Mouse (Mus musculus): ENCODE measurements around the gene Dner. TPM values are rescaled to one million over a fixed set of nuclear protein-coding genes. Genes with fewer than 3 reads are reported as not detected.

Gene Dner
- polyA plus RNA-seq, 1 experiment from 2014 or later, result 301 TPM

- Histone ChIP-seq H3K4me2 (replicated peaks) (no peak overlapping the region), H3K4me1 (replicated peaks; ENCODE audit: control insufficient read depth, insufficient read depth, low read length) (no peaks in the 10 kb centered on the region), H3K27me3 (ENCODE audit: control insufficient read depth, insufficient read depth, low read length) (no peaks in the 10 kb centered on the region), H3K36me3 (replicated peaks; ENCODE audit: control insufficient read depth, insufficient read depth) (0 out of 2 replicates have a peak, but pooled peaks cover 18% of the 10 kb centered on the region), H3K27ac (no peak overlapping the region), H3K4me3 (replicated peaks; ENCODE audit: low read length) (no peak overlapping the region), H3K9me3 (ENCODE audit: control insufficient read depth, low read length) (no peaks in the 10 kb centered on the region), H3K9ac (no peak overlapping the region)
- ATAC-seq (ENCODE audit: low FRiP score) (no peak), DNase-seq (ENCODE audit: low spot score) (no peak)
- whole genome bisulfite sequencing, result 82% methylated on average over 8 of the region's 8 CpGs
These were observed 300.1 kb downstream of the Dner start for GRCm38 (mm10) chr1:84395928-84396327.

- no peak overlapping the region for H3K27ac ChIP-seq
- DNase-seq (ENCODE audit: low spot score), result no peak
- ATAC-seq (ENCODE audit: low FRiP score), result no peak
- no peaks in the 10 kb centered on the region for H3K27me3 ChIP-seq (ENCODE audit: control insufficient read depth, insufficient read depth, low read length)
- peaks cover 6% of the 10 kb centered on the region; the same call in 1 of the 2 replicates for H3K4me1 ChIP-seq (replicated peaks; ENCODE audit: control insufficient read depth, insufficient read depth, low read length)
- WGBS, result 90% methylated on average over 4 of the region's 4 CpGs
- no peaks in the 10 kb centered on the region for H3K9me3 ChIP-seq (ENCODE audit: control insufficient read depth, low read length)
- 0 out of 2 replicates have a peak, but pooled peaks cover 18% of the 10 kb centered on the region for H3K36me3 ChIP-seq (replicated peaks; ENCODE audit: control insufficient read depth, insufficient read depth)
- H3K4me3 ChIP-seq (replicated peaks; ENCODE audit: low read length), result no peak overlapping the region
- H3K4me2 ChIP-seq (replicated peaks), result no peak overlapping the region
- H3K9ac ChIP-seq, result no peak overlapping the region
These were observed 305.1 kb downstream of the Dner start for GRCm38 (mm10) chr1:84390961-84391360.

GRCm38 (mm10) chr1:84387616-84388015 is 308.4 kb downstream of the Dner start:
- H3K9me3 ChIP-seq (ENCODE audit: control insufficient read depth, low read length), result no peaks in the 10 kb centered on the region
- no peak overlapping the region for H3K4me2 ChIP-seq (replicated peaks)
- DNase-seq (ENCODE audit: low spot score) (peak; percentile 33), ATAC-seq (ENCODE audit: low FRiP score) (peak; percentile 37; the same call in 1 of the 2 replicates)
- H3K4me3 ChIP-seq (replicated peaks; ENCODE audit: low read length), result no peak overlapping the region
- peak overlapping the region; percentile 28; the same call in 1 of the 2 replicates for H3K27ac ChIP-seq
- 43% methylated on average over 4 of the region's 4 CpGs for WGBS
- H3K4me1 ChIP-seq (replicated peaks; ENCODE audit: control insufficient read depth, insufficient read depth, low read length), result peaks cover 11% of the 10 kb centered on the region; the same call in 1 of the 2 replicates
- no peak overlapping the region for H3K9ac ChIP-seq
- H3K36me3 ChIP-seq (replicated peaks; ENCODE audit: control insufficient read depth, insufficient read depth), result peaks cover 16% of the 10 kb centered on the region
- no peaks in the 10 kb centered on the region for H3K27me3 ChIP-seq (ENCODE audit: control insufficient read depth, insufficient read depth, low read length)

- H3K9me3 ChIP-seq (ENCODE audit: control insufficient read depth, low read length), result no peaks in the 10 kb centered on the region
- peaks cover 11% of the 10 kb centered on the region; the same call in 1 of the 2 replicates for H3K4me1 ChIP-seq (replicated peaks; ENCODE audit: control insufficient read depth, insufficient read depth, low read length)
- peak overlapping the region; percentile 44; the same call in 1 of the 2 replicates for H3K27ac ChIP-seq
- 74% methylated on average over 8 of the region's 8 CpGs for WGBS
- no peak overlapping the region for H3K9ac ChIP-seq
- no peaks in the 10 kb centered on the region for H3K27me3 ChIP-seq (ENCODE audit: control insufficient read depth, insufficient read depth, low read length)
- ATAC-seq (ENCODE audit: low FRiP score) (no peak), DNase-seq (ENCODE audit: low spot score) (no peak)
- peaks cover 18% of the 10 kb centered on the region for H3K36me3 ChIP-seq (replicated peaks; ENCODE audit: control insufficient read depth, insufficient read depth)
- H3K4me2 ChIP-seq (replicated peaks), result no peak overlapping the region
- no peak overlapping the region for H3K4me3 ChIP-seq (replicated peaks; ENCODE audit: low read length)
These were observed 309.4 kb downstream of the Dner start for GRCm38 (mm10) chr1:84386481-84387146.

- WGBS, result 88% methylated on average over 1 of the region's 1 CpGs
- no peaks in the 10 kb centered on the region for H3K9me3 ChIP-seq (ENCODE audit: control insufficient read depth, low read length)
- peaks cover 7% of the 10 kb centered on the region; the same call in 1 of the 2 replicates for H3K4me1 ChIP-seq (replicated peaks; ENCODE audit: control insufficient read depth, insufficient read depth, low read length)
- H3K4me3 ChIP-seq (replicated peaks; ENCODE audit: low read length), result no peak overlapping the region
- no peak overlapping the region for H3K27ac ChIP-seq
- ATAC-seq (ENCODE audit: low FRiP score) (no peak), DNase-seq (ENCODE audit: low spot score) (no peak)
- H3K27me3 ChIP-seq (ENCODE audit: control insufficient read depth, insufficient read depth, low read length), result no peaks in the 10 kb centered on the region
- H3K4me2 ChIP-seq (replicated peaks), result no peak overlapping the region
- H3K9ac ChIP-seq, result no peak overlapping the region
- peaks cover 34% of the 10 kb centered on the region for H3K36me3 ChIP-seq (replicated peaks; ENCODE audit: control insufficient read depth, insufficient read depth)
These were observed 313.3 kb downstream of the Dner start for GRCm38 (mm10) chr1:84382709-84383108.

- Histone ChIP-seq H3K27me3 (ENCODE audit: control insufficient read depth, insufficient read depth, low read length) (no peaks in the 10 kb centered on the region), H3K4me2 (replicated peaks) (no peak overlapping the region), H3K27ac (no peak overlapping the region), H3K4me3 (replicated peaks; ENCODE audit: low read length) (no peak overlapping the region), H3K9ac (no peak overlapping the region), H3K9me3 (ENCODE audit: control insufficient read depth, low read length) (no peaks in the 10 kb centered on the region), H3K36me3 (replicated peaks; ENCODE audit: control insufficient read depth, insufficient read depth) (peaks cover 34% of the 10 kb centered on the region), H3K4me1 (replicated peaks; ENCODE audit: control insufficient read depth, insufficient read depth, low read length) (0 out of 2 replicates have a peak, but pooled peaks cover 5% of the 10 kb centered on the region)
- WGBS, result 95% methylated on average over 5 of the region's 5 CpGs
- ATAC-seq (ENCODE audit: low FRiP score) (no peak), DNase-seq (ENCODE audit: low spot score) (no peak)
These were observed 314.0 kb downstream of the Dner start for GRCm38 (mm10) chr1:84382064-84382463.

- WGBS, result 85% methylated on average over 3 of the region's 3 CpGs
- H3K36me3 ChIP-seq (replicated peaks; ENCODE audit: control insufficient read depth, insufficient read depth), result peaks cover 34% of the 10 kb centered on the region
These were observed 315.1 kb downstream of the Dner start for GRCm38 (mm10) chr1:84380895-84381294.

GRCm38 (mm10) chr1:84367733-84368132 is 328.3 kb downstream of the Dner start:
- Histone ChIP-seq H3K36me3 (replicated peaks; ENCODE audit: control insufficient read depth, insufficient read depth) (no peaks in the 10 kb centered on the region), H3K9me3 (ENCODE audit: control insufficient read depth, low read length) (no peaks in the 10 kb centered on the region), H3K27ac (no peak overlapping the region), H3K27me3 (ENCODE audit: control insufficient read depth, insufficient read depth, low read length) (no peaks in the 10 kb centered on the region), H3K4me1 (replicated peaks; ENCODE audit: control insufficient read depth, insufficient read depth, low read length) (no peaks in the 10 kb centered on the region; the same call in 1 of the 2 replicates), H3K4me3 (replicated peaks; ENCODE audit: low read length) (no peak overlapping the region), H3K4me2 (replicated peaks) (no peak overlapping the region), H3K9ac (no peak overlapping the region)
- WGBS, result 79% methylated on average over 3 of the region's 3 CpGs
- no peak for DNase-seq (ENCODE audit: low spot score)
- ATAC-seq (ENCODE audit: low FRiP score), result no peak

More at GRCm38 (mm10) chr1:84380895-84381294, 315.1 kb downstream of the Dner start:
- no peak for DNase-seq (ENCODE audit: low spot score)
- H3K27me3 ChIP-seq (ENCODE audit: control insufficient read depth, insufficient read depth, low read length), result no peaks in the 10 kb centered on the region
- 0 out of 2 replicates have a peak, but pooled peaks cover 4% of the 10 kb centered on the region for H3K4me1 ChIP-seq (replicated peaks; ENCODE audit: control insufficient read depth, insufficient read depth, low read length)
- H3K9me3 ChIP-seq (ENCODE audit: control insufficient read depth, low read length), result no peaks in the 10 kb centered on the region
- no peak for ATAC-seq (ENCODE audit: low FRiP score)
- H3K27ac ChIP-seq, result no peak overlapping the region
- no peak overlapping the region for H3K4me3 ChIP-seq (replicated peaks; ENCODE audit: low read length)
- H3K4me2 ChIP-seq (replicated peaks), result no peak overlapping the region
- no peak overlapping the region for H3K9ac ChIP-seq

GRCm38 (mm10) chr1:84366553-84366952 is 329.5 kb downstream of the Dner start:
- 81% methylated on average over 3 of the region's 3 CpGs for WGBS
- ATAC-seq (ENCODE audit: low FRiP score) (no peak), DNase-seq (ENCODE audit: low spot score) (no peak)
- Histone ChIP-seq H3K27me3 (ENCODE audit: control insufficient read depth, insufficient read depth, low read length) (no peaks in the 10 kb centered on the region), H3K4me1 (replicated peaks; ENCODE audit: control insufficient read depth, insufficient read depth, low read length) (no peaks in the 10 kb centered on the region; the same call in 1 of the 2 replicates), H3K9ac (no peak overlapping the region), H3K4me2 (replicated peaks) (no peak overlapping the region), H3K36me3 (replicated peaks; ENCODE audit: control insufficient read depth, insufficient read depth) (no peaks in the 10 kb centered on the region), H3K4me3 (replicated peaks; ENCODE audit: low read length) (no peak overlapping the region), H3K27ac (no peak overlapping the region), H3K9me3 (ENCODE audit: control insufficient read depth, low read length) (no peaks in the 10 kb centered on the region)
